Mouse (Mus musculus) megakaryocyte, embryonic 14.5 days (primary cell): ENCODE results near the gene Nptn.

Experiments used
- FLI1 ChIP-seq: IDR thresholded peaks from 2 replicates; pipeline ENCODE4 v1.6.1; 2012; ENCODE audit warnings: low read length, inconsistent platforms, mixed read lengths
- GATA1 ChIP-seq: IDR thresholded peaks from 3 replicates; pipeline ENCODE4 v1.6.1; 2012; ENCODE audit warnings: mixed read lengths, low read length, inconsistent platforms, borderline replicate concordance

DNA sequence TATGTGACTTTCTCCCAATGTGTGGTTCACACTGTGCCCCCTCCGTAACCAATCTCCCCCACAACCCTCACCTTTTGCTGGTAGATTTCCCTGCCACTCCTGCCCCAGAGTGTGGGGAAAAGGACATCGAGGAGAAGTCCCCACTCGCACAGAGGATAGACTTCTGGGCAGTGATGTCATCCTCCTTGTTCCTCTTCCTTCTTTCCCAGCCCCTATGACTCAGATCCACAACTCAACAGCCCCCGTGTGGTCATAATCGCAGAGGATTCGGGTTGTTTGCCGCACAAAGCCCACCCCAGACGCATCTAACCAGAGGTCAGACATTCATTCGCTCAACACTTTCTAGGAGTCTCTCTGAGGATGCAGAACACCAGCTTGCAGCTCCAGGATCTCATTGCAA lies 30.0 kb upstream of the Nptn start:
- TF ChIP-seq GATA1 (no peak), FLI1 (no peak)
